Mouse (Mus musculus): ENCODE measurements around the gene Efcab12. TPM values are rescaled to one million over a fixed set of nuclear protein-coding genes. Genes with fewer than 3 reads are reported as not detected.
"Not testable (repeated sequence)": the region's sequence is repeated elsewhere in the genome, so short reads cannot be mapped to it uniquely, and the experiment has no call there.

Gene Efcab12
- polyA plus RNA-seq, 1 experiment from 2014 or later, result 2.2 TPM

DNA sequence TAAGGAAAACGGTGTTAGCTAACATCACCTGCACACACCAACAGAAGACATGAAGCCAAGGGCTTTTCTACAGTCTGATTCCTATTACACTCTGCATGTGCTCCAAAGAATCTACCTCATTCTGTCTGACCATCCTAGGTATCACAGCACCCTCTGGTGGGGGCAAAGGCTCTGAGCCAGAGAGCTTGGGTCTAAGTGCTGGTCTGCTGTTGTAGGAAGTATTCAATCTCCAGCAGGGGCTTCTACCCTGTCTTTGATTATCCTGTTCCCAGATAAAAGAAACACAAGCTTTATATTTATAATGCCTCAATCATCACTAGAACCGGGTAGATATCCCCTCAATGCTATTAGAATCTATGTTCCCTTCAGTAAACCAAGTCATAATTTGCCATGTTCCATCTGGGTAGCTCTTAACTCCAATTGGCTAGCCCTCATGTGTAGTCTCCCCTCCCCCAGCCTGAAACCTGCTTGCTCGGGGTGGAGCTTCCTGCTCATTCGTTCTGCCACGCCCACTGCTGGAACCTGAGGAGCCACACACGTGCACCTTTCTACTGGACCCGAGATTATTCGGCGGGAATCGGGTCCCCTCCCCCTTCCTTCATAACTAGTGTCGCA lies 14.3 kb downstream of the Efcab12 start:
- peak; percentile 88 for ATAC-seq
- H3K27ac ChIP-seq (ENCODE audit: low read depth, low read length); H3K27me3 ChIP-seq (replicated peaks; ENCODE audit: control insufficient read depth, insufficient read depth, low read length); H3K9me3 ChIP-seq (ENCODE audit: control insufficient read depth, low read length); H3K9ac ChIP-seq (ENCODE audit: low read depth, low read length); H3K36me3 ChIP-seq (ENCODE audit: control insufficient read depth, insufficient read depth, low read length); H3K4me1 ChIP-seq (ENCODE audit: control insufficient read depth, insufficient read depth, low read depth, low read length); H3K4me3 ChIP-seq (ENCODE audit: low read length): not testable (repeated sequence)
- 5% methylated on average over 5 of the region's 11 CpGs for WGBS
- H3K4me2 ChIP-seq (ENCODE audit: low read length), result peak overlapping the region; percentile 22; the same call in 1 of the 2 replicates

DNA sequence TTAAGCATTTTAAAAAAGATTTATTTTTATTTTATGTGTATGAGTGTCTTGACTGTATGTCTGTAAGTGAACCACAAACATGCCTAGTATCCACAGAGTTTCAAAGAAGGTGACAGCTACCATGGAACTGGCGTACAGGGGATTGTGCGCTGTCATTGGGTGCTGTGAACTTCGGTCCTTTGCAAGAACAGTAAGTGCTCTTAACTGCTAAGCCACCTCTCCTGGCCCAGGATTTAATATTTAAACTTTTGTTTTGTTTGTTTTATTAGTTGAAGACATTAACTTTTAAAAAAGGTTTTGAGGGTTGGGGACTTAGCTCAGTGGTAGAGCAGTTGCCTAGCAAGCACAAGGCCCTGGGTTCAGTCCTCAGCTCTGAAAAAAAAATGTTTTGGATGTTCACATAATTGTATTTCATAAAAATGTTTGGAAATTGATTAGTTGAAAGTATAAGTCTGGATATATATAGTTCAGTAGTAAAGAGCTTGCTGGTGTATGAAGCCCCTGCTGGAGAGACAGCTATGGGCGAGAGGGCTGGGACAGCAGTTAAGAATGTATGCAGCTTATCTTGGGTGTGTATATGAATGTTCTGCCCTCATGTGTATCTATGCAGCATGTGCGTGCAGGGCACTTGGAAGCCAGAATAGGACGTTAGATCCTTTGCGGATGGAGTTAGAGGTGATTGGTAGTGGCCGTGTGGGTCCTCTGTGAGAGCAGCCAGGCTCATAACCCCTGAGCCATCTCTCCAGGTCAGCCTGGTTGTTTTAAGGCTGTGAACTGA lies 16.8 kb downstream of the Efcab12 start:
- Histone ChIP-seq H3K9ac (ENCODE audit: low read depth, low read length) (no peak overlapping the region), H3K27me3 (replicated peaks; ENCODE audit: control insufficient read depth, insufficient read depth, low read length) (no peaks in the 10 kb centered on the region), H3K36me3 (ENCODE audit: control insufficient read depth, insufficient read depth, low read length) (no peaks in the 10 kb centered on the region), H3K4me3 (ENCODE audit: low read length) (no peak overlapping the region), H3K4me1 (ENCODE audit: control insufficient read depth, insufficient read depth, low read depth, low read length) (no peaks in the 10 kb centered on the region), H3K4me2 (ENCODE audit: low read length) (no peak overlapping the region), H3K27ac (ENCODE audit: low read depth, low read length) (no peak overlapping the region), H3K9me3 (ENCODE audit: control insufficient read depth, low read length) (no peaks in the 10 kb centered on the region)
- no peak for ATAC-seq
- 88% methylated on average over 8 of the region's 8 CpGs for WGBS

DNA sequence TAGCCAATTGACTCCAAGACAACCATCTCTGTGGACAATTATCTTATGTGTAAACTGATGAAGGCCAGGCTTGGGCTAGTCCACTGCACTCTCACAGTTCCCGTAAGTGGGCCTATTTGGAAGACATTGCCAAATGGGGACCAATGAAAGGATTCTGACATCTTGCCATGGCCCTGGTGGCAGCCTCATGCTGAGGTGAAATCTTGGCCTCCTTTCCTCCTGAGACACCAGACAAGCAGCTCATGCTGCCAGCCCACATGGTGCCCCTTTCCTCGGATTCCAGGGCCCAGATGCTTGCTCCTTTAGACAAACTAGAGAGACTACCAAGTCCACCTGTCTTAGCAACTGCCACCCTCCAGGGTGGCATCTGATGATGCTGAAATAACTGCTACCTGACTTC lies 20.1 kb downstream of the Efcab12 start:
- no peak for ATAC-seq
- H3K9ac ChIP-seq (ENCODE audit: low read depth, low read length), result peak overlapping the region; percentile 27; the same call in 1 of the 2 replicates
- no peaks in the 10 kb centered on the region for H3K27me3 ChIP-seq (replicated peaks; ENCODE audit: control insufficient read depth, insufficient read depth, low read length)
- 60% methylated on average over 2 of the region's 2 CpGs for WGBS
- no peak overlapping the region for H3K27ac ChIP-seq (ENCODE audit: low read depth, low read length)
- H3K9me3 ChIP-seq (ENCODE audit: control insufficient read depth, low read length), result no peaks in the 10 kb centered on the region
- H3K4me2 ChIP-seq (ENCODE audit: low read length), result no peak overlapping the region
- no peak overlapping the region for H3K4me3 ChIP-seq (ENCODE audit: low read length)
- no peaks in the 10 kb centered on the region for H3K36me3 ChIP-seq (ENCODE audit: control insufficient read depth, insufficient read depth, low read length)
- no peaks in the 10 kb centered on the region for H3K4me1 ChIP-seq (ENCODE audit: control insufficient read depth, insufficient read depth, low read depth, low read length)

DNA sequence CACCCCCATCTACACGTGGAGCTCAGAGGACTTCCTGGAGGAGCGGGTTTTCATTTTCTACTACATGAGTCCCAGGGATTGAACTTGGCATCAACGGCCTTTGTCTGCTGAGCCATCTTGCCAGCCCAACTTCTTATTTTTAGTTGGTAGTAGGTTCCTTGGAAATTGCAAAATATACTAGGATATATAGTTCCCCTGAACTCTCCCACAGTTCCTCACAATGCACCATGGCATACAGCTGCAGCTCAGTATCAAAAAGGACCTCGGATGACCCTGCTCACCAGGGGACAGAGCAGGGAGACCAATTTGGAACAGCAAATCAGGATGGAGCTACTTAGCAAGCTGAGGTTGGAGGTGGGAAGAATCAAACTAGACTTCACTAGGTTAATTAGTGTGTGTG lies 23.2 kb downstream of the Efcab12 start:
- 82% methylated on average over 4 of the region's 4 CpGs for WGBS
- no peak overlapping the region for H3K4me2 ChIP-seq (ENCODE audit: low read length)
- H3K9ac ChIP-seq (ENCODE audit: low read depth, low read length), result no peak overlapping the region

DNA sequence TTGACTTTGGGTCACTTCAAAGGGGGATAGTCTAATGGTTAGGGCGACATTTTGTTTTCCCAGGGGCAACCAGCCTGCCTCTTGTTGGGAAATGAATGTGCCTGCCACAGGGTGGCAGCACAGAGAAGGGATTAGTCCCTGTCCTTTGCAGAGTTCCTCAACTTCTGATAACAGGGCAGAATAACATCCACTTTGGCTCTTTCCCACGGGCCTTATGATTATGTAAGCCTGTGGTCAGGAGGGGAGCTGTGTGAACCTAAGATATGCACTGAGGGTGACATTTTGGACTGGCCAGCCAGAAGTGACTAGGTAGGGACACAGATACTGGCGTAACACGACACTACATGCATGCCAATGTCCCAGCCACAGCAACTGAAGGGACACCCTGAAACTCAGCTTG lies 24.1 kb downstream of the Efcab12 start:
- no peak overlapping the region for H3K4me2 ChIP-seq (ENCODE audit: low read length)
- no peak overlapping the region for H3K4me3 ChIP-seq (ENCODE audit: low read length)
- ATAC-seq, result no peak; the same call in 1 of the 2 replicates
- no peaks in the 10 kb centered on the region for H3K36me3 ChIP-seq (ENCODE audit: control insufficient read depth, insufficient read depth, low read length)
- WGBS, result 34% methylated on average over 4 of the region's 4 CpGs
- H3K4me1 ChIP-seq (ENCODE audit: control insufficient read depth, insufficient read depth, low read depth, low read length), result no peaks in the 10 kb centered on the region
- no peaks in the 10 kb centered on the region for H3K9me3 ChIP-seq (ENCODE audit: control insufficient read depth, low read length)
- H3K9ac ChIP-seq (ENCODE audit: low read depth, low read length), result no peak overlapping the region
- H3K27ac ChIP-seq (ENCODE audit: low read depth, low read length), result no peak overlapping the region
- H3K27me3 ChIP-seq (replicated peaks; ENCODE audit: control insufficient read depth, insufficient read depth, low read length), result no peaks in the 10 kb centered on the region

More for the DNA sequence above, 23.2 kb downstream of the Efcab12 start:
- Histone ChIP-seq H3K36me3 (ENCODE audit: control insufficient read depth, insufficient read depth, low read length) (no peaks in the 10 kb centered on the region), H3K27ac (ENCODE audit: low read depth, low read length) (no peak overlapping the region), H3K27me3 (replicated peaks; ENCODE audit: control insufficient read depth, insufficient read depth, low read length) (no peaks in the 10 kb centered on the region), H3K4me3 (ENCODE audit: low read length) (no peak overlapping the region), H3K4me1 (ENCODE audit: control insufficient read depth, insufficient read depth, low read depth, low read length) (no peaks in the 10 kb centered on the region), H3K9me3 (ENCODE audit: control insufficient read depth, low read length) (no peaks in the 10 kb centered on the region)
- no peak for ATAC-seq

DNA sequence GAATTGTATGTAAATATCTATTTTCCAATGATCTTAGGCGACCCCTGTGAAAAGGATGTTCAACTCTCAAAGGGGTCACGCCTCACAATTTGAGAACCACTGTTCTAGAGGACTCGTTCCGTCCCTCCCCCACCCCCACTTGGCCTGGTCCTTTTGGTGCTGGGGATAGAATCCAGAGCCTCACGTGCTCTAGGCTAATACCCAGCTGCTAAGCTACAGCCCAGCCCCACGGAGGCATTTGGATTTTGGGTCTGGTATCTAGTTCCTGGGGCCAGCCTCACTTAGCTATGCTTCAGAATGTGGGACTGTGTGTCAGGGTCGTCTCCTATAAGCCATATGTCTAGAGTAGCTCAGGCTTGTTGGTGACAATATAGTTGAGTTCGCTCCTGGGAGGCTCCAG lies 26.6 kb downstream of the Efcab12 start:
- H3K9me3 ChIP-seq (ENCODE audit: control insufficient read depth, low read length), result no peaks in the 10 kb centered on the region
- no peak overlapping the region for H3K4me2 ChIP-seq (ENCODE audit: low read length)
- no peaks in the 10 kb centered on the region for H3K27me3 ChIP-seq (replicated peaks; ENCODE audit: control insufficient read depth, insufficient read depth, low read length)
- WGBS, result 69% methylated on average over 8 of the region's 8 CpGs
- no peak overlapping the region for H3K9ac ChIP-seq (ENCODE audit: low read depth, low read length)
- H3K4me3 ChIP-seq (ENCODE audit: low read length), result no peak overlapping the region
- ATAC-seq, result no peak
- H3K4me1 ChIP-seq (ENCODE audit: control insufficient read depth, insufficient read depth, low read depth, low read length), result peaks cover 9% of the 10 kb centered on the region
- no peaks in the 10 kb centered on the region for H3K36me3 ChIP-seq (ENCODE audit: control insufficient read depth, insufficient read depth, low read length)
- H3K27ac ChIP-seq (ENCODE audit: low read depth, low read length), result no peak overlapping the region

DNA sequence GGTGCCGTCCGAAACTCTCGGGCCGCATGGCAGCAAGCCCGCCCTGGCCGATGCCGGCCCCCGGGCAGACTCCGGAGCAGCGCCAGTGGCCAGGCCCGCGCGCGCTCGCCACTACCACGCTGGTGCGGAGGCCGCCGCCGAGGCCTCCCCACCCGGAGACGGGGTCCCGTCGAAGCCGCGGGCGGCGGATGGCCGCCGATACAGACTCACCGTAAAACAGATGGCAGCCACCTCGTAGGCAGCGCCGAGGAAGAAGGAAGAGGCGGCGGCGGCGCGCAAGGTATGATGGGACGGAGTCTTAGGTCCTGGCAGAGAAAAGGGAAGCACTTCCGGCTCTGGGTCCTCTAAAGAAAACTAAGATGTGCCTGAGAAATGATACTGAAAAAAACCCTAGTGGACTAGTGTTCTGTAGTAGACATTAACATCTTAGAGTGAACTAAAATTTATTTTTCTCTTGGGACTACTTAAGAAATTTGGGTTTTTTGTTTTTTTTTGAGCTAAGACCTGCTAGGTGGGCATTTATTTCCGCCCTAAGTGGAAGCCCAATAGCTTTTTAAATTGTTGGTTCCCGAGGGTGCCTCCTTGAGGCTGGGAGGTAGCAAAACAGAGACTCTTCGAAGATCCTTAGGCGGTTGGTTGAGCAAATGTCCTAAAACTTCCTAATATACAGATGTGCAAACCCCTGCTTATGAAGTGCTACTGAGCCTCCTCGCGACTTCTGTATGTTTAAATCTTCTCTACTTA lies 29.6 kb downstream of the Efcab12 start, which contains the start of gene Rpl32:
Gene Rpl32, minus strand, starts transcription at position 260 of the 744 bp plus-strand sequence.
- Histone ChIP-seq H3K27ac (ENCODE audit: low read depth, low read length) (peak within 1 kb of the TSS; percentile 96), H3K36me3 (ENCODE audit: control insufficient read depth, insufficient read depth, low read length) (peaks cover 15% of the 10 kb centered on the region), H3K9ac (ENCODE audit: low read depth, low read length) (peak within 1 kb of the TSS; percentile 89), H3K27me3 (replicated peaks; ENCODE audit: control insufficient read depth, insufficient read depth, low read length) (no peaks in the 10 kb centered on the region), H3K4me1 (ENCODE audit: control insufficient read depth, insufficient read depth, low read depth, low read length) (peaks cover 16% of the 10 kb centered on the region), H3K9me3 (ENCODE audit: control insufficient read depth, low read length) (no peaks in the 10 kb centered on the region), H3K4me2 (ENCODE audit: low read length) (peak within 1 kb of the TSS; percentile 75), H3K4me3 (ENCODE audit: low read length) (peak within 1 kb of the TSS; percentile 85)
- under 1% methylated on average over 47 of the region's 47 CpGs for WGBS
- ATAC-seq, result peak; percentile 91

DNA sequence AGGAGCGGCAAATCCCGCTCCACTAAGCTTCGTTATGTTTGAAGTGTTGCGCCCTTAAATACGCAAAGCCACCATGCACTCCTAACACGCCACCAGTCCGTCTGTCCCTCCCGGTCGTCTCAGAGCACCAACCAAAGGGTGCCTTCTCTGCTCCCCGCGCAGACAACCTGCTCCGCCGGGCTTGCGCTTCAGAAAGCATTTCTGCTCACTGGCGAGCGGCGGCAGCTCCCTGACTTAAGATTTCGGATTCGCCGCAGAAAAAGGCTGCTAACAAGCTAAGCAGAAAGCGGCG lies 30.1 kb downstream of the Efcab12 start:
- peaks cover 16% of the 10 kb centered on the region for H3K4me1 ChIP-seq (ENCODE audit: control insufficient read depth, insufficient read depth, low read depth, low read length)
- peak overlapping the region; percentile 75 for H3K4me2 ChIP-seq (ENCODE audit: low read length)
- H3K4me3 ChIP-seq (ENCODE audit: low read length), result peak overlapping the region; percentile 85
- H3K36me3 ChIP-seq (ENCODE audit: control insufficient read depth, insufficient read depth, low read length), result peaks cover 16% of the 10 kb centered on the region
- H3K27ac ChIP-seq (ENCODE audit: low read depth, low read length), result peak overlapping the region; percentile 96
- peak overlapping the region; percentile 89 for H3K9ac ChIP-seq (ENCODE audit: low read depth, low read length)
- no peak for ATAC-seq
- no peaks in the 10 kb centered on the region for H3K27me3 ChIP-seq (replicated peaks; ENCODE audit: control insufficient read depth, insufficient read depth, low read length)
- WGBS, result 0% methylated on average over 22 of the region's 22 CpGs
- H3K9me3 ChIP-seq (ENCODE audit: control insufficient read depth, low read length), result no peaks in the 10 kb centered on the region

All from hindbrain, embryonic 16.5 days (tissue).